Mouse (Mus musculus): ENCODE measurements around the gene Tmem189. TPM values are rescaled to one million over a fixed set of nuclear protein-coding genes. Genes with fewer than 3 reads are reported as not detected.

Gene Tmem189
- polyA plus RNA-seq, 1 experiment from 2014 or later, result 58.8 TPM

- Histone ChIP-seq H3K4me3 (ENCODE audit: low read length) (no peak overlapping the region), H3K27ac (ENCODE audit: low read length) (no peak overlapping the region), H3K4me1 (ENCODE audit: insufficient read depth, low read length) (peaks cover 20% of the 10 kb centered on the region), H3K36me3 (ENCODE audit: insufficient read depth, low read length) (no peaks in the 10 kb centered on the region), H3K4me2 (replicated peaks; ENCODE audit: low read depth, low read length) (no peak overlapping the region), H3K9me3 (ENCODE audit: low read length) (peaks cover 5% of the 10 kb centered on the region; the same call in 1 of the 2 replicates), H3K27me3 (ENCODE audit: insufficient read depth, low read length) (no peaks in the 10 kb centered on the region), H3K9ac (replicated peaks; ENCODE audit: low read length) (no peak overlapping the region)
- ATAC-seq (ENCODE audit: low FRiP score, low TSS enrichment), result no peak
- WGBS, result 89% methylated on average over 2 of the region's 2 CpGs
Measured at GRCm38 (mm10) chr2:167693540-167693939, 3.9 kb upstream of the Tmem189 start.

GRCm38 (mm10) chr2:167692831-167693230, 3.2 kb upstream of the Tmem189 start:
- H3K4me1 ChIP-seq (ENCODE audit: insufficient read depth, low read length), result peaks cover 23% of the 10 kb centered on the region
- no peaks in the 10 kb centered on the region for H3K36me3 ChIP-seq (ENCODE audit: insufficient read depth, low read length)
- no peak for ATAC-seq (ENCODE audit: low FRiP score, low TSS enrichment)
- no peak overlapping the region for H3K27ac ChIP-seq (ENCODE audit: low read length)
- 71% methylated on average over 3 of the region's 3 CpGs for WGBS
- H3K9me3 ChIP-seq (ENCODE audit: low read length), result peaks cover 5% of the 10 kb centered on the region; the same call in 1 of the 2 replicates
- no peak overlapping the region for H3K9ac ChIP-seq (replicated peaks; ENCODE audit: low read length)
- H3K27me3 ChIP-seq (ENCODE audit: insufficient read depth, low read length), result no peaks in the 10 kb centered on the region
- no peak overlapping the region for H3K4me3 ChIP-seq (ENCODE audit: low read length)
- no peak overlapping the region for H3K4me2 ChIP-seq (replicated peaks; ENCODE audit: low read depth, low read length)

- no peak for ATAC-seq (ENCODE audit: low FRiP score, low TSS enrichment)
- H3K4me2 ChIP-seq (replicated peaks; ENCODE audit: low read depth, low read length), result no peak overlapping the region
- H3K9me3 ChIP-seq (ENCODE audit: low read length), result peaks cover 5% of the 10 kb centered on the region; the same call in 1 of the 2 replicates
- no peaks in the 10 kb centered on the region for H3K36me3 ChIP-seq (ENCODE audit: insufficient read depth, low read length)
- no peak overlapping the region for H3K27ac ChIP-seq (ENCODE audit: low read length)
- WGBS, result 86% methylated on average over 14 of the region's 14 CpGs
- peaks cover 23% of the 10 kb centered on the region for H3K4me1 ChIP-seq (ENCODE audit: insufficient read depth, low read length)
- H3K9ac ChIP-seq (replicated peaks; ENCODE audit: low read length), result no peak overlapping the region
- no peak overlapping the region for H3K4me3 ChIP-seq (ENCODE audit: low read length)
- no peaks in the 10 kb centered on the region for H3K27me3 ChIP-seq (ENCODE audit: insufficient read depth, low read length)
Measured at GRCm38 (mm10) chr2:167691871-167692661, 2.4 kb upstream of the Tmem189 start.

GRCm38 (mm10) chr2:167691410-167691809, 1.8 kb upstream of the Tmem189 start:
- H3K9ac ChIP-seq (replicated peaks; ENCODE audit: low read length), result no peak overlapping the region
- ATAC-seq (ENCODE audit: low FRiP score, low TSS enrichment), result no peak
- H3K4me3 ChIP-seq (ENCODE audit: low read length), result no peak overlapping the region; the same call in 1 of the 2 replicates
- 84% methylated on average over 6 of the region's 6 CpGs for WGBS
- peaks cover 23% of the 10 kb centered on the region for H3K4me1 ChIP-seq (ENCODE audit: insufficient read depth, low read length)
- peaks cover 5% of the 10 kb centered on the region; the same call in 1 of the 2 replicates for H3K9me3 ChIP-seq (ENCODE audit: low read length)
- peak overlapping the region; percentile 94 for H3K4me2 ChIP-seq (replicated peaks; ENCODE audit: low read depth, low read length)
- no peaks in the 10 kb centered on the region for H3K27me3 ChIP-seq (ENCODE audit: insufficient read depth, low read length)
- no peaks in the 10 kb centered on the region for H3K36me3 ChIP-seq (ENCODE audit: insufficient read depth, low read length)
- no peak overlapping the region for H3K27ac ChIP-seq (ENCODE audit: low read length)

DNA sequence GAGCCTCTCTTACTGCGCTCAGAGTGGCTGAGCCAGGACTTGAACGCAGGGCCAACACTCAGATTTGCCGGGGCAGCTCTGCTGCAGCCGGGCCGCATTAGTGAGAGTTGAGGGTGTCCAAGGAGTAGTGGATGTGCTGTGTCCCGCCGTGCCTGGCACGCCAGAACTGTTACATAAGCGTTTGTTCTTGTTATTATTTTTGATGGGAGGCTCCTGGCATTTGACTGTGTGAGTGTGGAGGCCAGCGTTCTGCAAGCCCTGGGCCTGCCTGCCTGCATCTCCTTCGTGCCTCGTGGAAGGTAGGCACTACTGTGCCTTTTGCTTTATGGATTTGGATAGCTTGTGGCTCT, 1.3 kb upstream of the Tmem189 start:
- no peak overlapping the region for H3K27ac ChIP-seq (ENCODE audit: low read length)
- H3K9me3 ChIP-seq (ENCODE audit: low read length), result peaks cover 5% of the 10 kb centered on the region; the same call in 1 of the 2 replicates
- 80% methylated on average over 12 of the region's 12 CpGs for WGBS
- H3K4me2 ChIP-seq (replicated peaks; ENCODE audit: low read depth, low read length), result peak overlapping the region; percentile 94
- H3K27me3 ChIP-seq (ENCODE audit: insufficient read depth, low read length), result no peaks in the 10 kb centered on the region
- H3K36me3 ChIP-seq (ENCODE audit: insufficient read depth, low read length), result no peaks in the 10 kb centered on the region
- H3K9ac ChIP-seq (replicated peaks; ENCODE audit: low read length), result 0 out of 2 replicates have a peak overlapping the region, but pooled peaks have one; percentile 62
- H3K4me1 ChIP-seq (ENCODE audit: insufficient read depth, low read length), result peaks cover 19% of the 10 kb centered on the region
- no peak for ATAC-seq (ENCODE audit: low FRiP score, low TSS enrichment)
- peak overlapping the region; percentile 59 for H3K4me3 ChIP-seq (ENCODE audit: low read length)

DNA sequence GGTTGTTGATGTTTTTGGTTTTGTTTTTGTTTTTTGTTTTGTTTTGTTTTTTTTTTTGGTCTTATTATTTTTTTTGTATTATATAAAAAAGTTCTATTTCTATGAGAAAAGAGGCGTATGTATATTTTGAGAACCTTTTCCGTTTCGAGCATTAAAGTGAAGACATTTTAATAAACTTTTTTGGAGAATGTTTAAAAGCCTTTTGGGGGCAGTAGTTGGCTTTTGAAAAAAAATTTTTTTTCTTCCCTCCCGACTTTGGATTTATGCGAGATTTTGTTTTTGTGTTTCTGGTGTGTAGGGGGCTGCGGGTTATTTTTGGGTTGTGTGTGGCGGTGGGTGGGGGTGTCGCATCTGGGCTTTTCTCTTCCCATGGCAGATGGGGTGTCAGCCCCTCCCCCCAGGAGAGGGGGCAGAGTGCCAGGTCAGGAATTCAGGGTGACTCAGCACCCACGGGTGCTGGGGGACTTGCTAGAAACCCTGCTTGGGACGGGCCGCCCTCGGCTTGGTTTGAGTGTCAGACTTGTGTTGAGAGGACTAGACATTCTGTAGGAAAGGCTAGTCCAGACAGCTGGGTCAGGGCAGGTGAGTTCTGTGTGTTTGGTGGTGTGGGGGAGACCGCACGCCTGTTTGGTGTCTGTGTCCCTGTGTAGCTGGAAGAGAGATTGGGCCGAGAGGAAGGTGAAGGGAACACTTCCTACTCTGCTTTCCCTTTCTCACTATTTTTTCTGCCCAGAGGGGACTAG, 768 bp upstream of the Tmem189 start:
- Histone ChIP-seq H3K4me1 (ENCODE audit: insufficient read depth, low read length) (peaks cover 19% of the 10 kb centered on the region), H3K36me3 (ENCODE audit: insufficient read depth, low read length) (no peaks in the 10 kb centered on the region), H3K27ac (ENCODE audit: low read length) (no peak overlapping the region), H3K9ac (replicated peaks; ENCODE audit: low read length) (peak overlapping the region; percentile 65), H3K4me2 (replicated peaks; ENCODE audit: low read depth, low read length) (peak overlapping the region; percentile 94), H3K9me3 (ENCODE audit: low read length) (peaks cover 5% of the 10 kb centered on the region; the same call in 1 of the 2 replicates), H3K27me3 (ENCODE audit: insufficient read depth, low read length) (0 out of 2 replicates have a peak, but pooled peaks cover 3% of the 10 kb centered on the region), H3K4me3 (ENCODE audit: low read length) (peak overlapping the region; percentile 59)
- WGBS, result 45% methylated on average over 15 of the region's 15 CpGs
- no peak for ATAC-seq (ENCODE audit: low FRiP score, low TSS enrichment)

GRCm38 (mm10) chr2:167688498-167689451, 847 bp downstream of the Tmem189 start, which contains the start of gene Cebpb:
Gene Cebpb, plus strand, starts transcription at chr2:167688915.
- no peaks in the 10 kb centered on the region for H3K9me3 ChIP-seq (ENCODE audit: low read length)
- under 1% methylated on average over 115 of the region's 147 CpGs for WGBS
- peak within 1 kb of the TSS; percentile 65 for H3K9ac ChIP-seq (replicated peaks; ENCODE audit: low read length)
- H3K4me2 ChIP-seq (replicated peaks; ENCODE audit: low read depth, low read length), result peak within 1 kb of the TSS; percentile 94
- H3K4me1 ChIP-seq (ENCODE audit: insufficient read depth, low read length), result peaks cover 19% of the 10 kb centered on the region
- no peaks in the 10 kb centered on the region for H3K36me3 ChIP-seq (ENCODE audit: insufficient read depth, low read length)
- H3K27ac ChIP-seq (ENCODE audit: low read length), result peak within 1 kb of the TSS; percentile 47
- ATAC-seq (ENCODE audit: low FRiP score, low TSS enrichment), result peak; percentile 76
- 0 out of 2 replicates have a peak, but pooled peaks cover 3% of the 10 kb centered on the region for H3K27me3 ChIP-seq (ENCODE audit: insufficient read depth, low read length)
- H3K4me3 ChIP-seq (ENCODE audit: low read length), result peak within 1 kb of the TSS; percentile 59

GRCm38 (mm10) chr2:167688126-167688497, 1.5 kb downstream of the Tmem189 start:
- Histone ChIP-seq H3K4me3 (ENCODE audit: low read length) (peak overlapping the region; percentile 59), H3K4me1 (ENCODE audit: insufficient read depth, low read length) (peaks cover 19% of the 10 kb centered on the region), H3K27me3 (ENCODE audit: insufficient read depth, low read length) (0 out of 2 replicates have a peak, but pooled peaks cover 3% of the 10 kb centered on the region), H3K36me3 (ENCODE audit: insufficient read depth, low read length) (no peaks in the 10 kb centered on the region), H3K27ac (ENCODE audit: low read length) (no peak overlapping the region), H3K9ac (replicated peaks; ENCODE audit: low read length) (peak overlapping the region; percentile 65; the same call in 1 of the 2 replicates), H3K4me2 (replicated peaks; ENCODE audit: low read depth, low read length) (peak overlapping the region; percentile 94), H3K9me3 (ENCODE audit: low read length) (no peaks in the 10 kb centered on the region)
- ATAC-seq (ENCODE audit: low FRiP score, low TSS enrichment), result peak; percentile 47
- 18% methylated on average over 12 of the region's 12 CpGs for WGBS

- no peak overlapping the region for H3K4me3 ChIP-seq (ENCODE audit: low read length)
- 0 out of 2 replicates have a peak, but pooled peaks have one; percentile 0 for ATAC-seq (ENCODE audit: low FRiP score, low TSS enrichment)
- 64% methylated on average over 11 of the region's 11 CpGs for WGBS
- no peak overlapping the region for H3K9ac ChIP-seq (replicated peaks; ENCODE audit: low read length)
- H3K36me3 ChIP-seq (ENCODE audit: insufficient read depth, low read length), result no peaks in the 10 kb centered on the region
- 0 out of 2 replicates have a peak, but pooled peaks cover 3% of the 10 kb centered on the region for H3K27me3 ChIP-seq (ENCODE audit: insufficient read depth, low read length)
- peaks cover 19% of the 10 kb centered on the region for H3K4me1 ChIP-seq (ENCODE audit: insufficient read depth, low read length)
- no peaks in the 10 kb centered on the region for H3K9me3 ChIP-seq (ENCODE audit: low read length)
- H3K27ac ChIP-seq (ENCODE audit: low read length), result no peak overlapping the region
- no peak overlapping the region for H3K4me2 ChIP-seq (replicated peaks; ENCODE audit: low read depth, low read length)
Measured at GRCm38 (mm10) chr2:167687651-167688101, 1.9 kb downstream of the Tmem189 start.

Data from kidney, embryonic 16.5 days (tissue).